Mouse (Mus musculus) cerebellum, adult 9-10 months (tissue): ENCODE data around the gene Olfr2.
"Not testable (repeated sequence)": the region's sequence is repeated elsewhere in the genome, so short reads cannot be mapped to it uniquely, and the experiment has no call there.

Experiments
- DNase-seq: peaks from one replicate; pipeline ENCODE4 v3.0.0; 2022

Olfr2 gene

GRCm38 (mm10) chr7:107005972-107006371 lies at the start of gene Olfr2:
TSS of gene Olfr2 (minus strand) at chr7:107006072.
- DNase-seq, result no peak

GRCm38 (mm10) chr7:107047578-107047977 lies 41.7 kb upstream of the Olfr2 start:
- DNase-seq, result no peak

- DNase-seq, result peak; percentile 20
Observed at GRCm38 (mm10) chr7:107045833-107046232, 40.0 kb upstream of the Olfr2 start.

- DNase-seq, result no peak
Observed at GRCm38 (mm10) chr7:107044407-107044806, 38.5 kb upstream of the Olfr2 start.

- no peak for DNase-seq
Observed at GRCm38 (mm10) chr7:107043136-107043535, 37.3 kb upstream of the Olfr2 start.

GRCm38 (mm10) chr7:107039934-107040563 lies 34.2 kb upstream of the Olfr2 start:
- DNase-seq, result no peak

- no peak for DNase-seq
Observed at GRCm38 (mm10) chr7:107030874-107031273, 25.0 kb upstream of the Olfr2 start, which contains the start of gene Olfr713. TSS of gene Olfr713 (plus strand) at chr7:107031174.

GRCm38 (mm10) chr7:107004169-107004568 lies 1.7 kb downstream of the Olfr2 start:
- DNase-seq, result no peak

- DNase-seq, result no peak
Observed at GRCm38 (mm10) chr7:107000798-107001197, 5.1 kb downstream of the Olfr2 start.

- DNase-seq, result no peak
Observed at GRCm38 (mm10) chr7:106985236-106985635, 20.6 kb downstream of the Olfr2 start.

- no peak for DNase-seq
Observed at GRCm38 (mm10) chr7:106975353-106975752, 30.5 kb downstream of the Olfr2 start, which contains the start of gene Olfr711. TSS of gene Olfr711 (minus strand) at chr7:106975453.

GRCm38 (mm10) chr7:106967503-106967902 lies 38.4 kb downstream of the Olfr2 start:
- not testable (repeated sequence) for DNase-seq

GRCm38 (mm10) chr7:106963837-106964236 lies 42.0 kb downstream of the Olfr2 start, which contains the start of gene Olfr6:
TSS of gene Olfr6 (minus strand) at chr7:106963937.
- DNase-seq, result no peak

- no peak for DNase-seq
Observed at GRCm38 (mm10) chr7:106948212-106948611, 57.7 kb downstream of the Olfr2 start, which contains the start of gene Olfr710. TSS of gene Olfr710 (minus strand) at chr7:106948312.
